8 mouse cellular contexts compared by ENCODE assay signal in genomic region chr1:121053692-121054091, GRCm38 (mm10).
DNase-seq lines count a peak whose midpoint lies in the region; ATAC-seq and TF ChIP-seq lines count a peak whose summit lies in the region.

No protein-coding gene starts in this region.

- ATAC-seq in lung, embryonic 14.5 days (ENCODE audit: insufficient read depth) = 0 out of 2 replicates have a peak, but pooled peaks have one; percentile 41
- ATAC-seq in CD4-positive, CD25-positive, alpha-beta regulatory T cell, adult 4 months = no peak

- no peaks in the 10 kb centered on the region for H3K4me1 ChIP-seq in lung, embryonic 14.5 days (ENCODE audit: insufficient read depth)
- peaks cover 21% of the 10 kb centered on the region for H3K4me1 ChIP-seq in midbrain, embryonic 10.5 days

- peak; percentile 9 for DNase-seq in adrenal gland, adult 2 months
- DNase-seq in adrenal gland, postnatal 4 days (ENCODE audit: low spot score in 2 of 2) = no peak
- peak; percentile 60 for DNase-seq in lung, embryonic 14.5 days
- DNase-seq in lung, adult 18-20 months = no peak
- peak; percentile 11 for DNase-seq in heart, adult 8-10 months (ENCODE audit: low spot score)
- DNase-seq in midbrain, embryonic 10.5 days (ENCODE audit: low spot score) = peak; percentile 44
- DNase-seq in frontal cortex, postnatal 14 days (ENCODE audit: low spot score in 2 of 2) = no peak

- TF ChIP-seq CTCF in lung, embryonic 14.5 days (IDR thresholded peaks at IDR 0.05; ENCODE audit: low read depth) = peak; percentile 57

- 28% methylated on average over 11 of the region's 11 CpGs for WGBS in lung, embryonic 14.5 days
- WGBS in midbrain, embryonic 10.5 days = 36% methylated on average over 11 of the region's 11 CpGs

- no peak overlapping the region for H3K9ac ChIP-seq in lung, embryonic 14.5 days

- no peaks in the 10 kb centered on the region for H3K9me3 ChIP-seq in lung, embryonic 14.5 days (ENCODE audit: low read depth, low read length)
- no peaks in the 10 kb centered on the region for H3K9me3 ChIP-seq in midbrain, embryonic 10.5 days (replicated peaks)

- H3K4me2 ChIP-seq in lung, embryonic 14.5 days = no peak overlapping the region

- H3K4me3 ChIP-seq in lung, embryonic 14.5 days (ENCODE audit: low read depth, low read length) = no peak overlapping the region
- no peak overlapping the region for H3K4me3 ChIP-seq in midbrain, embryonic 10.5 days

- no peaks in the 10 kb centered on the region for H3K27me3 ChIP-seq in lung, embryonic 14.5 days (ENCODE audit: insufficient read depth, low read length)
- H3K27me3 ChIP-seq in midbrain, embryonic 10.5 days (ENCODE audit: low read depth, poor library complexity, severe bottlenecking) = peaks cover 81% of the 10 kb centered on the region

- no peak overlapping the region for H3K27ac ChIP-seq in lung, embryonic 14.5 days (ENCODE audit: low read depth)
- no peak overlapping the region for H3K27ac ChIP-seq in midbrain, embryonic 10.5 days (replicated peaks)

- H3K36me3 ChIP-seq in lung, embryonic 14.5 days (ENCODE audit: insufficient read depth) = no peaks in the 10 kb centered on the region
- H3K36me3 ChIP-seq in midbrain, embryonic 10.5 days = no peaks in the 10 kb centered on the region

Comparison
In these comparisons a context has a peak if more than half of its experiments do, and no peak if none do; other contexts are left out.
1. DNase-seq: peak in adrenal gland, adult 2 months (single experiment), lung, embryonic 14.5 days (single experiment), heart, adult 8-10 months (single experiment) and midbrain, embryonic 10.5 days (single experiment); none in adrenal gland, postnatal 4 days (0 of 2), lung, adult 18-20 months (0 of 2) and frontal cortex, postnatal 14 days (0 of 2).